Mouse (Mus musculus) embryonic facial prominence, embryonic 11.5 days (tissue): ENCODE measurements around the gene 2210407C18Rik. TPM values are rescaled to one million over a fixed set of nuclear protein-coding genes. Genes with fewer than 3 reads are reported as not detected.

Source experiments
- ATAC-seq: fragments of 200-750 bp; cut with Nextera tagmentation; replicated peaks from 2 replicates; pipeline ENCODE4 v1.8.0; 2017; ENCODE audit warnings: low read depth; ENCODE audit not compliant: insufficient number of reproducible peaks, low FRiP score, low TSS enrichment
- DNase-seq: peaks from one replicate; pipeline ENCODE4 v3.0.0-alpha.2; 2015; ENCODE audit warnings: low spot score
- H3K27ac ChIP-seq: fragments of 300-500 bp; sonication (generic); replicated peaks from 2 replicates; pipeline ENCODE4 v1.5.1; 2014; ENCODE audit warnings: mild to moderate bottlenecking, low read depth, low read length, control low read depth
- H3K27me3 ChIP-seq: fragments of 300-500 bp; sonication (generic); 2 replicates; pipeline ENCODE4 v1.6.1; 2014; ENCODE audit warnings: mild to moderate bottlenecking, low read length, moderate library complexity, mixed read lengths; ENCODE audit not compliant: control insufficient read depth, insufficient read depth
- H3K36me3 ChIP-seq: fragments of 300-500 bp; sonication (generic); replicated peaks from 2 replicates; pipeline ENCODE4 v1.6.1; 2014; ENCODE audit warnings: low read depth, mild to moderate bottlenecking, low read length, moderate library complexity, mixed read lengths; ENCODE audit not compliant: control insufficient read depth, insufficient read depth
- H3K4me1 ChIP-seq: fragments of 300-500 bp; sonication (generic); 2 replicates; pipeline ENCODE4 v1.6.1; 2014; ENCODE audit warnings: low read length, mixed read lengths; ENCODE audit not compliant: control insufficient read depth, insufficient read depth
- H3K4me2 ChIP-seq: fragments of 300-500 bp; sonication (generic); 2 replicates; pipeline ENCODE4 v1.6.1; 2014; ENCODE audit warnings: low read depth, mild to moderate bottlenecking, control low read depth, low read length, moderate library complexity
- H3K4me3 ChIP-seq: fragments of 300-500 bp; sonication (generic); 2 replicates; pipeline ENCODE4 v1.5.1; 2014; ENCODE audit warnings: low read depth, low read length, control low read depth
- H3K9ac ChIP-seq: fragments of 300-500 bp; sonication (generic); replicated peaks from 2 replicates; pipeline ENCODE4 v1.6.1; 2014; ENCODE audit warnings: mild to moderate bottlenecking, control low read depth, low read length
- H3K9me3 ChIP-seq: fragments of 300-500 bp; sonication (generic); replicated peaks from 2 replicates; pipeline ENCODE4 v1.6.1; 2016; ENCODE audit warnings: mild to moderate bottlenecking, low read length, inconsistent platforms, mixed read lengths; ENCODE audit not compliant: control insufficient read depth
- WGBS: fragments of 180-500 bp; shearing (Covaris S2); extraction: QIAGEN DNeasy Blood & Tissue Kit; methylation state at CpG from one replicate; pipeline ENCODE4 v1.1.7; 2014; 5-methylcytosine and 5-hydroxymethylcytosine counted together
- polyA plus RNA-seq: library from polyadenylated mRNA; unstranded; fragments of >200 nt; fragmentation: Nextera tagmentation; extraction: Ambion mirVana; gene quantifications from 2 replicates; pipeline ENCODE4 v1.2.1, GENCODE M21; 2014

The 2210407C18Rik gene
- polyA plus RNA-seq, 1 experiment from 2014 or later: not detected

DNA sequence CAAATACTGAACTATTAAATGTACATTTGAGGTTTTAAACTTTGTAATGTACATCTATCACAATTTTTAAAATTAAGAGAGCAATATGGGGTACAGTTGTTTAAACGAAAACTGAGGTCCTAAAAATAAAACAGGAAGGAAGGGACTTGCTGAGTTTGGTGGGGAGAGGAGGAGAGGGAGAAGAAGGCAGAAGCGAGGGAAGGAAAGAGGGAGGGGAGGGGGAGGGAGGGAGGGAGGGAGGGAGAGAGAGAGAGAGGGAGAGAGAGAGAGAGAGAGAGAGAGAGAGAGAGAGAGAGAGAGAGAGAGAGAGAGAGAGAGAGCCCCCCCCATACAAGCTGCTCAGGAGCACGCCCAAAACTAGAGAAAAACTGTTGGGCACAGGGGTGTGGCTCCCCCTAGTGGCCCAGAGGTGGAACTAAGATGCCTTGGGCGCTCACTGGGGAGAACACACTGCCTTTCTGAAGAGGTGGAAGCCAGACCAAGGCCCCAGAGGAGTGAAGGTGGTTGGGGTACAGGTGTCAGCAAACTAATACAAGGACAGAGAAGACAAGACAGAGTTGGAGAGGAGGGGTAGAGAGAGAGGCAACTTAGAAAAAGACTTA lies 20.6 kb upstream of the 2210407C18Rik start:
- Histone ChIP-seq H3K9ac (no peak overlapping the region), H3K27ac (no peak overlapping the region), H3K36me3 (no peaks in the 10 kb centered on the region), H3K27me3 (no peaks in the 10 kb centered on the region; the same call in 1 of the 2 replicates), H3K4me1 (no peaks in the 10 kb centered on the region), H3K4me3 (no peak overlapping the region), H3K9me3 (no peaks in the 10 kb centered on the region), H3K4me2 (no peak overlapping the region)
- ATAC-seq (no peak), DNase-seq (peak; percentile 72)
- WGBS: 19% methylated on average over 4 of the region's 4 CpGs

DNA sequence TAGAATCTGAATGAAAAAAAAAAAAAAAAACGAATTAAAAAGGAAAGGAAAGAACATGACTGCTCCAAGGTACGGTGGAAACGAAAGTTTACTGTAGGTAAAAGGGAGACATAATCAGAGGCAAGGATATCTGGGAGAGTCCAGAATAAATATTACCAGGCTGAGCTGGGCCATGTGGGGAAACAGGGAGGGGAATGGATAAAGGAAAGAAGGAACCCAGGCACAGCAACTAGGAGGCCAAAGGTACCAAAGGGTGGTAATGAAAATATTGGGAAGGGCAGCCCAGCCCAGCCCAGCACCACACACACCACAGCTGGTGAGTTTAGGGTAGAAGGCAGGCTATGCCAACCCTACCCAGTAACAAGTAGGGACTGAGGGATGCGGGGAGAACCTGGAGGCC lies 19.0 kb upstream of the 2210407C18Rik start:
- H3K4me1 ChIP-seq: no peaks in the 10 kb centered on the region
- no peaks in the 10 kb centered on the region for H3K27me3 ChIP-seq
- no peaks in the 10 kb centered on the region for H3K9me3 ChIP-seq
- no peak overlapping the region for H3K4me2 ChIP-seq
- no peak overlapping the region for H3K9ac ChIP-seq
- 68% methylated on average over 4 of the region's 4 CpGs for WGBS
- ATAC-seq (no peak), DNase-seq (no peak)
- H3K4me3 ChIP-seq: no peak overlapping the region
- H3K27ac ChIP-seq: no peak overlapping the region
- no peaks in the 10 kb centered on the region for H3K36me3 ChIP-seq

DNA sequence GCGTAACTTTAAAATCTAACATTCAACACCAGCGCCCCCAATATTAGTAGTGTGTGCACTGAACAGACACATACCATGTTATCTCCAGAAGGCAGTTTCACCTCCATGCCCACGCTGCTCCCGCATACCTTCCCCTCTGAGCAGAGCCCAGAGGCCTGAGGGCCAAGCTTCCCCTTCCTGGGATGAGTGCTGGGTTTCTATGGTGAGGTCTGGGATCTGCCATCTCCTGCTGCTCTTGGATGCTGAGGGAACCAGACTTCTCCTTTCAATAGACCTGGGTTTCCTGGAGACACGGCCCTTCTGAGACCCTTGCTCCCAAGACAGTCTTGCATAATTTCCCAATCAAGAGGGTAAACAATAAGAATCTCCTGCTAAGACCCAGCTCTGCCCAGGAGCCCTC lies 14.5 kb upstream of the 2210407C18Rik start, which contains the start of gene Olfr323:
TSS of gene Olfr323 (minus strand) at position 101 of the 400 bp plus-strand sequence.
- ATAC-seq (no peak), DNase-seq (no peak)
- Histone ChIP-seq H3K4me1 (no peaks in the 10 kb centered on the region), H3K9me3 (no peaks in the 10 kb centered on the region), H3K4me2 (no peak within 1 kb of the TSS), H3K9ac (no peak within 1 kb of the TSS), H3K36me3 (no peaks in the 10 kb centered on the region), H3K4me3 (no peak within 1 kb of the TSS), H3K27me3 (no peaks in the 10 kb centered on the region), H3K27ac (no peak within 1 kb of the TSS)
- 85% methylated on average over 5 of the region's 5 CpGs for WGBS

DNA sequence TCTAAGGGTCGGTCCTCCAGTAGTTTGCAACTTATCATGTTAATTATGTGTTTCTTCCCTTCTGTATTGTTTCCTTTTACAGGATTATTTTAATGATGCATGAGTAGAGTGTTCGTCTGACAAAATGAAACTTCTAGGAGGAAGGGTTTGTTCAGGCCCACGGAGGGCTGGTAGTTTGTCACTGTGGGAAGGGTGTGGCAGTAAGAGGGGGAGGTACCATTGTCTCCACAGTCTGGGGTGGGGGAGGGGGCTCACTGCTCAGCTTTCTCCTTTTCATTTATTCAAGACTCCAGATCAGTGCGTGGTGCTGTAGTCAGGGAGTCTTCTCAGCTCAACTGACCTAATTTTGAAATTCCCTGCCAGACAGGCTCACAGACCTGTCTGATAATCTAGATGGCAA lies 10.3 kb upstream of the 2210407C18Rik start:
- H3K27me3 ChIP-seq: no peaks in the 10 kb centered on the region
- no peak for DNase-seq
- no peaks in the 10 kb centered on the region for H3K36me3 ChIP-seq
- no peak overlapping the region for H3K9ac ChIP-seq
- ATAC-seq: no peak
- H3K9me3 ChIP-seq: no peaks in the 10 kb centered on the region
- H3K4me2 ChIP-seq: no peak overlapping the region
- H3K4me3 ChIP-seq: no peak overlapping the region
- H3K27ac ChIP-seq: no peak overlapping the region
- WGBS: 73% methylated on average over 4 of the region's 4 CpGs
- H3K4me1 ChIP-seq: no peaks in the 10 kb centered on the region

DNA sequence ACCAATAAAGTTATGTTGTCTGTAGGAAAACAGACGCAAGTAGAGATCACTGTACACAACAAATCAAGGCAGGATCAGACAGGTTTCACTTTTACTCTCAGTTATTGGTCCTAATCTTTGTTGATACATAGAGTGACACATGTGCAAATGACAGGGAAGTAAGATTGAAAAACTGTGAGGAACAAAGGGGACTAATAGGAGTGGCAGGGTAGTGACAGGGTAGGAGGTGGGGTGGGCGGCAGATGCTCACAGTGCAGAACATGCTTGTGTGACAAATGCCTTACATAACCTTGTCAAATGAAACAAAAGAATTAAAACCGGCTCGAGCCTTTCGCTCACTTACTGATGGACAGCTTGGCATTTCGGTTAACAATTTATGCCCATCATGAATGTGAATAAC lies 2.9 kb upstream of the 2210407C18Rik start:
- no peak for ATAC-seq
- no peak overlapping the region for H3K4me2 ChIP-seq
- H3K9me3 ChIP-seq: no peaks in the 10 kb centered on the region
- no peak overlapping the region for H3K9ac ChIP-seq
- 72% methylated on average over 6 of the region's 6 CpGs for WGBS
- no peak overlapping the region for H3K27ac ChIP-seq
- no peaks in the 10 kb centered on the region for H3K36me3 ChIP-seq
- H3K27me3 ChIP-seq: no peaks in the 10 kb centered on the region
- H3K4me1 ChIP-seq: no peaks in the 10 kb centered on the region
- no peak overlapping the region for H3K4me3 ChIP-seq
- no peak for DNase-seq

DNA sequence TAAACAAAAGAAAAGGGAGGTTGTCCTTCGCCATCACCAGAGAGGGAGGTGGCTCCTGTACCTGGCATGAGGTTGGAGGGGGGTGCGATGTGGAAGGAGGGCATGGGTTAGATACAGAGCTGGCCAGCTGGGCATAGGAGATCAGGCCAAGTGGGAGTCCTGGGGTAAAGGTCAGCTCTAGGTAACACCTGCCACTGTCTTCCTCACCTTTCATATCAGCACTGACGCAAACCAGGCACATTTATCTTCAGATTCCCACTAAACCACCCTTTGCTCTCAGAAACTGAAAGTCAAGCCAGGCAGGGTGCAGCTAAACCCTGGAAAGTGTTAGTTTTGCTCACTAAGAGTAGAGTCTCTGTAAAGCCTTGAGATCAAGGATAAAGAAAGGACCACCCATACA lies 2.5 kb upstream of the 2210407C18Rik start:
- ATAC-seq: no peak
- no peak overlapping the region for H3K27ac ChIP-seq
- no peak overlapping the region for H3K4me2 ChIP-seq
- no peaks in the 10 kb centered on the region for H3K9me3 ChIP-seq
- no peak overlapping the region for H3K4me3 ChIP-seq
- H3K9ac ChIP-seq: no peak overlapping the region
- WGBS: 76% methylated on average over 3 of the region's 3 CpGs
- no peak for DNase-seq
- no peaks in the 10 kb centered on the region for H3K27me3 ChIP-seq
- no peaks in the 10 kb centered on the region for H3K36me3 ChIP-seq
- no peaks in the 10 kb centered on the region for H3K4me1 ChIP-seq

DNA sequence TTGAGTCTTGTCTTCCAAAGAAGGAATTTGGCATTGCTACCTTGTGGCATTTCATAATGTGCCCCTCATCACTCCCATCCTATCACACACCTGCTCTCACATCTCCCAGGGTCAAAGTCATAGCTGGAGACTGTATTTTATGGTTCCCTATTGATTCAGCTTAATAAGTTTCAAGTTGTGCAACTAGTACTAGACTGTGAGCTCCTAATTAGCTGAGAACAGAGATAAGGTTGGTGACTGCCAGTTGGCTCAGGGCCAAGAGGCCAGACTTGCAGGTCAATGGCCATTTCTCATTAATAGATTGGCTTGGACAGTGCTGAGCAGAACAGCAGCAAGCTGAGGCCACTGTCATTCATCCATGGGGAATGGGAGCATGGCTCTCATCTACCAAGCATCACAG lies 1.3 kb downstream of the 2210407C18Rik start:
- Histone ChIP-seq H3K4me2 (no peak overlapping the region), H3K4me3 (no peak overlapping the region), H3K4me1 (no peaks in the 10 kb centered on the region), H3K36me3 (no peaks in the 10 kb centered on the region), H3K27me3 (no peaks in the 10 kb centered on the region), H3K9me3 (no peaks in the 10 kb centered on the region), H3K9ac (no peak overlapping the region), H3K27ac (no peak overlapping the region)
- ATAC-seq (no peak), DNase-seq (no peak)

DNA sequence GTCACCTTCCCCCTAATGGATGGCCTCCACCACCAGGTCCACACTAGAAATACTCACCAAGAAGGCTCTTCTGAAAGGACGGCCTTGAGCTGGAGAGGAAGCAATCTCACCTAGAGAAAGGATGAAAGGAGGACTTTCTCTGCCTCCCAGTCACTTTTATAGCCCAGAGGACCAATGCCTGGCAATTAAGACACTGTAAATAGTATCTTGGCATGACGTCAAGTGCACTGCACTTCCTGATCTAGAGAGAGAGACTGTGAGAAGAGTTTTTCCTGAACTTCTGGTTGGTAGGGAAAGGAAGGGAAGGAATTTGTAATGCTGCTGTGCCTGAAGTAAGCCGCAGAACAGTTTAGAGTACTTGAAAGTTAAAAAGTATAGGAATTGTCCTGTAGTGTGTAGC lies 2.5 kb downstream of the 2210407C18Rik start:
- no peak overlapping the region for H3K4me2 ChIP-seq
- no peaks in the 10 kb centered on the region for H3K36me3 ChIP-seq
- DNase-seq: no peak
- no peaks in the 10 kb centered on the region for H3K9me3 ChIP-seq
- ATAC-seq: no peak
- H3K27ac ChIP-seq: no peak overlapping the region
- H3K4me1 ChIP-seq: no peaks in the 10 kb centered on the region
- WGBS: 81% methylated on average over 3 of the region's 3 CpGs
- H3K9ac ChIP-seq: no peak overlapping the region
- no peaks in the 10 kb centered on the region for H3K27me3 ChIP-seq
- no peak overlapping the region for H3K4me3 ChIP-seq
